Mouse (Mus musculus): ENCODE results near the gene AI464131. TPM values are rescaled to one million over a fixed set of nuclear protein-coding genes. Genes with fewer than 3 reads are reported as not detected.

Gene AI464131
- polyA plus RNA-seq, 1 experiment: not detected

DNA sequence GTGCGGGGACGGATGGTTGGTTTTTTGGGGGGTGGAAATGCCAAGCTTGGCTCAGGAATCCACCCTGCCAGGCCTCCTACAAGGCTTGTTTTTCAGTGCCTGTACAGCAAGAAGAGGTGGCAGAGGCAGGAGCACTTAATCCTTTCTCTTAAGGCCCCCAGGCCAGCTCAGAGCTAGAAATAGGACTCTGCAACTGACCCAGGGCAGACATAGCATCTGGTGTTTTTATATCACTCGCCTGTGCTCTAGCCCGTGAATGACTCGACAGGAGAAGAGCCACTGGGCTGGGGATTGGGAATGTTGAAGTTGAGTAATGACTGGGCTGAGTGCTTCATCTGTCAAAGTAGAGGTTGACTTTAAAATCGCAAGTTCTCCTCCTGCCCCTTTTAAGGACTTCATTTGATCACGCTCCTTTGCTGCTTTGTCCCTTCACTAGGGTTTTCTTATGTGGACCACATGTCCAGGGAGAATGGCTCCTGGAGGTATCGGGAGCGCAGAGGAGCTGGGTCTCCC is 25.2 kb downstream of the AI464131 start:
- H3K4me1 ChIP-seq (ENCODE audit: control insufficient read depth, insufficient read depth, low read length): no peaks in the 10 kb centered on the region
- no peak overlapping the region for H3K27ac ChIP-seq (ENCODE audit: control insufficient read depth, insufficient read depth, low read depth, low read length, poor library complexity)
- TF ChIP-seq CTCF (IDR thresholded peaks at IDR 0.05; ENCODE audit: control insufficient read depth, insufficient read depth, low read length): no peak
- no peak for TF ChIP-seq POLR2A (IDR thresholded peaks at IDR 0.05; ENCODE audit: borderline replicate concordance, control insufficient read depth, low read depth, low read length)
- WGBS: 89% methylated on average over 9 of the region's 9 CpGs
- H3K4me3 ChIP-seq (replicated peaks; ENCODE audit: control insufficient read depth, low read depth, low read length): no peak overlapping the region

DNA sequence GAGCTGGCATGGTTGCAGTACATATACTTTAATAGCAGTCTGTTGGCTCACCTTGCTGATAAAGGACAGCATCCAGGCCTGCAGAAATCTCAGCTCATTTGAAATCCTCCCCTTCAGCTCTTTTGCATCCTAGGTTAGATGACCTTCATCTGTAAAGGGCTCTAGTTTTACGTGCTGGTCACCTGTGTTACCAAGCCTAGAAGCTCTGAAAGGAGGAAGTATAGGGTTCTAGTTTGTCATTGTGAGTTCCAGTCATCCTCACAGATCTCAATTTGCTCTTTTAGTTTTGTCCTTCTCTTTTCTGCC is 31.5 kb downstream of the AI464131 start:
- no peak overlapping the region for H3K4me3 ChIP-seq (replicated peaks; ENCODE audit: control insufficient read depth, low read depth, low read length)
- 74% methylated on average over 1 of the region's 1 CpGs for WGBS
- TF ChIP-seq CTCF (IDR thresholded peaks at IDR 0.05; ENCODE audit: control insufficient read depth, insufficient read depth, low read length) (no peak), POLR2A (IDR thresholded peaks at IDR 0.05; ENCODE audit: borderline replicate concordance, control insufficient read depth, low read depth, low read length) (no peak)

DNA sequence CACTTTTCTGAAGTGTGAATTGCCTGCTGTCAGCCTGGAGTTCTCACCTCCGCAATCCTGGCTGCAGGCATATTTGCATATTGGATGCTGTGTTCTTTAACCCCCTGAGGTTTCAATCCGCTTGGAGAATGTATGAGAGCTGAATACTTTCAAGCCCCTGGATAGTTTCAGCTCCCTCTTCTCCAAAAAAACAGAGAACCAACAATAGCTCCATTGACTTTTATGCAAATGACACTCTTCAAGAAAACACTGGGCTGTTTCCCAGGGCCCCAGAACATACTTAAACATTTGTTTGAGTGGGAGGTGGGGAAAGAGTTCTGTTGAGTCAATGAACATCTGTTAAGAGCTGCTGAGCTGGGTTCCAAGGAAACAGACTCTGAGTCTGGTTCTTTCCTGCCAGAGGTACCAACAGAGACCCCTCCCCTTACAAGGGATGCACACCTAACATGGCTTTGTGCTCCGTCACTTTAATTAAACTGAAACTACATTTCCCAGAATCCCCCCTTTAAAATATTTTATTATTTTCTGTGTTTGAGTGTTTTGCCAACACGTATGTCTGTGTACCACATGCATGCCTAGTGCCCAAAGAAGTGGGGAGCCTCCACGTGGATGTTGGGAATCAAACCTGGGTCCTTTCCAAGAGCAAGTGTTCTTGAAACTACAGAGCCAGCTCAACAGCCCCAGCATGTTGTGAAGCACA is 32.0 kb downstream of the AI464131 start:
- no peak for TF ChIP-seq CTCF (IDR thresholded peaks at IDR 0.05; ENCODE audit: control insufficient read depth, insufficient read depth, low read length)
- TF ChIP-seq POLR2A (IDR thresholded peaks at IDR 0.05; ENCODE audit: borderline replicate concordance, control insufficient read depth, low read depth, low read length): no peak
- WGBS: 81% methylated on average over 5 of the region's 5 CpGs
- H3K27ac ChIP-seq (ENCODE audit: control insufficient read depth, insufficient read depth, low read depth, low read length, poor library complexity): no peak overlapping the region

More for the DNA sequence above, 31.5 kb downstream of the AI464131 start:
- Histone ChIP-seq H3K27ac (ENCODE audit: control insufficient read depth, insufficient read depth, low read depth, low read length, poor library complexity) (no peak overlapping the region), H3K4me1 (ENCODE audit: control insufficient read depth, insufficient read depth, low read length) (no peaks in the 10 kb centered on the region)

DNA sequence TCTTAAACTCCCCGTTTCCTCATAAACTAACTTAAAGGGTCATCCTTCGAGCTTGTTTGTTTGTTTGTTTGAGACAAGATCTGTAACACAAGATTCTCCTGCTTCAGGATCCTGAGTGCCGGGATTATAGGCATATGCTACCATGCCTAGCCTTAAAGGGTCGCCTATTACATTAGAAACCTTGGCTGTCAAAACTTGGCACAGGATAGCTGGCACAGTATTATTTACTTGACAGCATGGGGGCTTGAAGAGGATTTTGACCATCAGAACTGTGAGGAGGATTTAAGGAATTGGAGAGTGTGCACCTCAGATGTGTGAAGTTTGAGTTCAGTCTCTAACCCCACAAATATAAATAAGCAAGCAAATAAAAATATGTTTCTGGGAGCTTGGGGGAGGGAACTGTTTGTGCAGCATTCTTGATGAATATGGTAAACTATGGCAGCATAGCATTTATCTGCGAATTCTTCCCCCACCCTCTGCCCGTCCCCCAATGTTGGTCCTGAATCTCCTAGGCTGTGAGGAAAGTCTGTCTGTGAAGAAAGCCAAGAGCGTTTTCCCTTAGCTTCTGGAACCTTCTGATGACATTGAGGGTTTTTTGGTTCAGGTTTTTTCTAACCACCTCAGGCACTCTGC is 32.7 kb downstream of the AI464131 start:
- 78% methylated on average over 7 of the region's 7 CpGs for WGBS
- no peaks in the 10 kb centered on the region; the same call in 1 of the 2 replicates for H3K4me1 ChIP-seq (ENCODE audit: control insufficient read depth, insufficient read depth, low read length)
- H3K4me3 ChIP-seq (replicated peaks; ENCODE audit: control insufficient read depth, low read depth, low read length): no peak overlapping the region
- TF ChIP-seq POLR2A (IDR thresholded peaks at IDR 0.05; ENCODE audit: borderline replicate concordance, control insufficient read depth, low read depth, low read length) (no peak), CTCF (IDR thresholded peaks at IDR 0.05; ENCODE audit: control insufficient read depth, insufficient read depth, low read length) (no peak)
- no peak overlapping the region for H3K27ac ChIP-seq (ENCODE audit: control insufficient read depth, insufficient read depth, low read depth, low read length, poor library complexity)

More for the DNA sequence above, 32.0 kb downstream of the AI464131 start:
- no peaks in the 10 kb centered on the region for H3K4me1 ChIP-seq (ENCODE audit: control insufficient read depth, insufficient read depth, low read length)
- H3K4me3 ChIP-seq (replicated peaks; ENCODE audit: control insufficient read depth, low read depth, low read length): no peak overlapping the region

DNA sequence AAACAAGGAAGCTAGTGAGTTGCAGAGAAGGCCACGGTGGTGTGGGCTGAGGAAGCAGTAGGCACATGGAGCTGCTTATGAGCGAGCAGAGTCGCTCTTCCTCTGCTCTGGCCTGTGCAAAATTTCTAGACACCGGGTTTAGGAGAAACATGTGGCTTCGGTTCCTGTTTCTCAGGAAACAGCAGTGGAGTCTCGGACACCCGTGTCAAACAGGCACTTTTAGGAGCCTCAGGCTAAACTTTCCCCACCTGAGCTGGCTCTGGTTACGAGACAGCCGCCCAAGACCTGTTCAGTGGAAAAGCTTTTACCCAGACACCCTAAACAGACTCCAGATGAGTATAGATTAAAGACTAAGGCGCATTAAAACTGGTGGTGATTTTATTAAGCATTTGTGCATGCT is 33.7 kb downstream of the AI464131 start:
- Histone ChIP-seq H3K4me3 (replicated peaks; ENCODE audit: control insufficient read depth, low read depth, low read length) (no peak overlapping the region), H3K4me1 (ENCODE audit: control insufficient read depth, insufficient read depth, low read length) (no peaks in the 10 kb centered on the region; the same call in 1 of the 2 replicates), H3K27ac (ENCODE audit: control insufficient read depth, insufficient read depth, low read depth, low read length, poor library complexity) (no peak overlapping the region)
- TF ChIP-seq POLR2A (IDR thresholded peaks at IDR 0.05; ENCODE audit: borderline replicate concordance, control insufficient read depth, low read depth, low read length): no peak
- TF ChIP-seq CTCF (IDR thresholded peaks at IDR 0.05; ENCODE audit: control insufficient read depth, insufficient read depth, low read length): no peak
- 35% methylated on average over 10 of the region's 10 CpGs for WGBS

DNA sequence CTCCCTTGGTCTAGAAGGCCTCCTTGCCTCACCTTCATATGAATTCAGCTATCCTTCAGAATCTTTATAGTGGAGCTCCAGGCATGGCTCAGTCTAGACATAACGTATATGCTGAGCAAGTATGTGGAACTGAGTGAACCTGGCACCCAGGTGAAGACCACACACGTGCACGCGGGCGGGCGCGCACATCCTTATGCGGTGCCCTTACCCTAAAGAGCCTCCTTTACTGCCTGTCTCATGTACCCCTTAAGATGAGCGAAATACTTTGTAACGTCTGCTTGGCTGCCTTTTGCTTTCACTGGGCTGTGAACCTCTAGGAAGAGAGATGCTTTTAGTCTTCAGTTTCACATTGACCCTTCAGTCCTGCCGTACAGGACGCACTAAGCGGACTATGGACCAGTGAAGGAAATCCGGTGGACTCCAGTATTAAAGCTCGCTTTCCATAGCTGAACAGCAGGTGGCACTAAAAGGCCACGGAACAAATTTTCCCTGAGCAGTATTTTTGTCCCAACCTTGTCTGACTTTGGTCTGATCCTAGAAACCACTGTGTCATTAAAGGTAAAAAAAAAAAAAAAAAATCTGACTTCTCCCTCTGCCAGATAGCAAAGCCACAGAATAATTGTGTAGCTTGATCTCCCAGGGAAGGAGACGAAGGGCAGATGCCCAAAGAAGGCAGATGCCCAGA is 34.3 kb downstream of the AI464131 start:
- Histone ChIP-seq H3K4me1 (ENCODE audit: control insufficient read depth, insufficient read depth, low read length) (peaks cover 2% of the 10 kb centered on the region; the same call in 1 of the 2 replicates), H3K4me3 (replicated peaks; ENCODE audit: control insufficient read depth, low read depth, low read length) (no peak overlapping the region), H3K27ac (ENCODE audit: control insufficient read depth, insufficient read depth, low read depth, low read length, poor library complexity) (no peak overlapping the region)
- no peak for TF ChIP-seq POLR2A (IDR thresholded peaks at IDR 0.05; ENCODE audit: borderline replicate concordance, control insufficient read depth, low read depth, low read length)
- peak; percentile 22; the same call in 1 of the 2 replicates for TF ChIP-seq CTCF (IDR thresholded peaks at IDR 0.05; ENCODE audit: control insufficient read depth, insufficient read depth, low read length)
- 44% methylated on average over 17 of the region's 17 CpGs for WGBS

DNA sequence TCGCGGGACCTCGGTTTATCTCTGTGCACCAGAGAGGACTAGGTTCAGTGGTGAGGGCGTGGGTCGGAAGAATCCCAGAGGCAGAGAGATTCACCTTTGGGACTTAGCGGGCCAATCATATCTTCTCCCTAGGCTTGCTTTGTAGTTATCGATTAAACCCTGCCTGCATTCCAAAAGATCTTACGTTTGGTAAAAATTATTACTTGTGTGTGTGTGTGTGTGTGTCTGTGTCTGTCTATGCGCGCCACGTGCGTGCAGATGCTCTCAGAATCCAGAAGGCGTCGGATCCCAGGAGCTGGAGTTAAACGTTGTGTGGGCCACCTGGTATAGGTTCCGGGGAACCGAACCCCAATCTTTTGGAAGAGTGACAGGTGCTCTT is 37.6 kb downstream of the AI464131 start:
- Histone ChIP-seq H3K27ac (ENCODE audit: control insufficient read depth, insufficient read depth, low read depth, low read length, poor library complexity) (0 out of 2 replicates have a peak overlapping the region, but pooled peaks have one; percentile 5), H3K4me3 (replicated peaks; ENCODE audit: control insufficient read depth, low read depth, low read length) (peak overlapping the region; percentile 73), H3K4me1 (ENCODE audit: control insufficient read depth, insufficient read depth, low read length) (peaks cover 2% of the 10 kb centered on the region; the same call in 1 of the 2 replicates)
- 16% methylated on average over 17 of the region's 17 CpGs for WGBS
- TF ChIP-seq POLR2A (IDR thresholded peaks at IDR 0.05; ENCODE audit: borderline replicate concordance, control insufficient read depth, low read depth, low read length): no peak
- 0 out of 2 replicates have a peak, but pooled peaks have one; percentile 14 for TF ChIP-seq CTCF (IDR thresholded peaks at IDR 0.05; ENCODE audit: control insufficient read depth, insufficient read depth, low read length)
